Mouse (Mus musculus) lung, embryonic 16.5 days (tissue): ENCODE data around the gene Cyp2d11. TPM values are rescaled to one million over a fixed set of nuclear protein-coding genes. Genes with fewer than 3 reads are reported as not detected.

Source experiments
- ATAC-seq: fragments of 200-750 bp; cut with Nextera tagmentation; 2 replicates; pipeline ENCODE4 v1.8.0; 2017; ENCODE audit warnings: low read depth, mild to moderate bottlenecking, moderate library complexity
- H3K27ac ChIP-seq: fragments of 300-500 bp; sonication (generic); 2 replicates; pipeline ENCODE4 v1.5.1; 2014; ENCODE audit warnings: mild to moderate bottlenecking, control low read depth, low read length
- H3K27me3 ChIP-seq: fragments of 300-500 bp; sonication (generic); 2 replicates; pipeline ENCODE4 v1.6.1; 2014; ENCODE audit warnings: low read depth, low read length, mixed read lengths; ENCODE audit not compliant: control insufficient read depth, insufficient read depth
- H3K36me3 ChIP-seq: fragments of 300-500 bp; sonication (generic); 2 replicates; pipeline ENCODE4 v1.6.1; 2014; ENCODE audit warnings: low read length; ENCODE audit not compliant: control insufficient read depth, insufficient read depth
- H3K4me1 ChIP-seq: fragments of 300-500 bp; sonication (generic); replicated peaks from 2 replicates; pipeline ENCODE4 v1.6.1; 2014; ENCODE audit warnings: low read length, mixed read lengths; ENCODE audit not compliant: control insufficient read depth, insufficient read depth
- H3K4me2 ChIP-seq: fragments of 300-500 bp; sonication (generic); 2 replicates; pipeline ENCODE4 v1.6.1; 2014; ENCODE audit warnings: low read depth, low read length, control low read depth
- H3K4me3 ChIP-seq: fragments of 300-500 bp; sonication (generic); 2 replicates; pipeline ENCODE4 v1.5.1; 2014; ENCODE audit warnings: mild to moderate bottlenecking, low read length, control low read depth
- H3K9ac ChIP-seq: fragments of 300-500 bp; sonication (generic); 2 replicates; pipeline ENCODE4 v1.6.1; 2014; ENCODE audit warnings: low read length, control low read depth
- H3K9me3 ChIP-seq: fragments of 300-500 bp; sonication (generic); 2 replicates; pipeline ENCODE4 v1.6.1; 2016; ENCODE audit warnings: low read length; ENCODE audit not compliant: control insufficient read depth
- WGBS: fragments of 180-500 bp; shearing (Covaris S2); extraction: QIAGEN DNeasy Blood & Tissue Kit; methylation state at CpG from one replicate; pipeline ENCODE4 v1.1.7; 2014; 5-methylcytosine and 5-hydroxymethylcytosine counted together
- polyA plus RNA-seq: library from polyadenylated mRNA; unstranded; fragments of >200 nt; fragmentation: Nextera tagmentation; extraction: Ambion mirVana; gene quantifications from 2 replicates; pipeline ENCODE4 v1.2.1, GENCODE M21; 2015

The Cyp2d11 gene
- polyA plus RNA-seq, 1 experiment from 2014 or later: not detected

- ATAC-seq: peak; percentile 41; the same call in 1 of the 2 replicates
- H3K4me3 ChIP-seq: no peak overlapping the region
- no peaks in the 10 kb centered on the region for H3K27me3 ChIP-seq
- 0 out of 2 replicates have a peak, but pooled peaks cover 2% of the 10 kb centered on the region for H3K4me1 ChIP-seq
- WGBS: 69% methylated on average over 3 of the region's 4 CpGs
- no peaks in the 10 kb centered on the region for H3K9me3 ChIP-seq
- H3K27ac ChIP-seq: no peak overlapping the region
- H3K36me3 ChIP-seq: no peaks in the 10 kb centered on the region
- no peak overlapping the region for H3K9ac ChIP-seq
- no peak overlapping the region for H3K4me2 ChIP-seq
These were observed 31.6 kb downstream of the Cyp2d11 start for GRCm38 (mm10) chr15:82362234-82362633.

- 67% methylated on average over 11 of the region's 11 CpGs for WGBS
- 0 out of 2 replicates have a peak, but pooled peaks cover 2% of the 10 kb centered on the region for H3K4me1 ChIP-seq
- peak; percentile 79 for ATAC-seq
- H3K9ac ChIP-seq: no peak overlapping the region
- H3K4me2 ChIP-seq: no peak overlapping the region
- H3K27ac ChIP-seq: peak overlapping the region; percentile 30; the same call in 1 of the 2 replicates
- H3K27me3 ChIP-seq: no peaks in the 10 kb centered on the region
- no peaks in the 10 kb centered on the region for H3K36me3 ChIP-seq
- H3K9me3 ChIP-seq: no peaks in the 10 kb centered on the region
- H3K4me3 ChIP-seq: no peak overlapping the region
These were observed 32.3 kb downstream of the Cyp2d11 start for GRCm38 (mm10) chr15:82361459-82362018.

- H3K9me3 ChIP-seq: no peaks in the 10 kb centered on the region
- no peak for ATAC-seq
- H3K27me3 ChIP-seq: no peaks in the 10 kb centered on the region
- 52% methylated on average over 22 of the region's 22 CpGs for WGBS
- no peak overlapping the region for H3K4me2 ChIP-seq
- no peak overlapping the region for H3K4me3 ChIP-seq
- H3K27ac ChIP-seq: no peak overlapping the region
- peaks cover 5% of the 10 kb centered on the region; the same call in 1 of the 2 replicates for H3K4me1 ChIP-seq
- no peaks in the 10 kb centered on the region for H3K36me3 ChIP-seq
- peak overlapping the region; percentile 25; the same call in 1 of the 2 replicates for H3K9ac ChIP-seq
These were observed 35.2 kb downstream of the Cyp2d11 start for GRCm38 (mm10) chr15:82358431-82359260.

- Histone ChIP-seq H3K4me3 (peak within 1 kb of the TSS; percentile 90), H3K36me3 (peaks cover 16% of the 10 kb centered on the region), H3K27ac (peak within 1 kb of the TSS; percentile 95), H3K27me3 (no peaks in the 10 kb centered on the region), H3K9me3 (no peaks in the 10 kb centered on the region), H3K4me2 (peak within 1 kb of the TSS; percentile 81), H3K9ac (peak within 1 kb of the TSS; percentile 97), H3K4me1 (peaks cover 10% of the 10 kb centered on the region)
- ATAC-seq: peak; percentile 100
- under 1% methylated on average over 57 of the region's 57 CpGs for WGBS
These were observed 39.5 kb downstream of the Cyp2d11 start, which contains the start of gene Ndufa6 for GRCm38 (mm10) chr15:82354126-82354945. Ndufa6 (minus strand) TSS chr15:82354322.

GRCm38 (mm10) chr15:82353745-82354113 lies 40.1 kb downstream of the Cyp2d11 start:
- peak; percentile 17; the same call in 1 of the 2 replicates for ATAC-seq
- Histone ChIP-seq H3K36me3 (peaks cover 22% of the 10 kb centered on the region), H3K4me3 (peak overlapping the region; percentile 90), H3K27ac (peak overlapping the region; percentile 67), H3K4me1 (peaks cover 10% of the 10 kb centered on the region), H3K9me3 (no peaks in the 10 kb centered on the region), H3K9ac (peak overlapping the region; percentile 97), H3K4me2 (peak overlapping the region; percentile 81), H3K27me3 (no peaks in the 10 kb centered on the region)
- WGBS: under 1% methylated on average over 23 of the region's 23 CpGs

- peak overlapping the region; percentile 97 for H3K9ac ChIP-seq
- no peaks in the 10 kb centered on the region for H3K27me3 ChIP-seq
- WGBS: 21% methylated on average over 14 of the region's 14 CpGs
- peaks cover 26% of the 10 kb centered on the region for H3K36me3 ChIP-seq
- peak overlapping the region; percentile 67 for H3K27ac ChIP-seq
- no peak for ATAC-seq
- no peaks in the 10 kb centered on the region for H3K9me3 ChIP-seq
- H3K4me1 ChIP-seq: peaks cover 10% of the 10 kb centered on the region
- H3K4me3 ChIP-seq: peak overlapping the region; percentile 90
- peak overlapping the region; percentile 81 for H3K4me2 ChIP-seq
These were observed 40.6 kb downstream of the Cyp2d11 start for GRCm38 (mm10) chr15:82353078-82353744.

- H3K9me3 ChIP-seq: no peaks in the 10 kb centered on the region
- 76% methylated on average over 3 of the region's 3 CpGs for WGBS
- H3K27ac ChIP-seq: no peak overlapping the region
- peaks cover 19% of the 10 kb centered on the region for H3K4me1 ChIP-seq
- H3K9ac ChIP-seq: no peak overlapping the region
- H3K4me3 ChIP-seq: no peak overlapping the region
- H3K36me3 ChIP-seq: peaks cover 28% of the 10 kb centered on the region
- H3K27me3 ChIP-seq: no peaks in the 10 kb centered on the region
- ATAC-seq: no peak
- no peak overlapping the region for H3K4me2 ChIP-seq
These were observed 42.3 kb downstream of the Cyp2d11 start for GRCm38 (mm10) chr15:82351480-82351879.

GRCm38 (mm10) chr15:82350349-82350748 lies 43.5 kb downstream of the Cyp2d11 start:
- 82% methylated on average over 4 of the region's 4 CpGs for WGBS

More at GRCm38 (mm10) chr15:82350349-82350748, 43.5 kb downstream of the Cyp2d11 start:
- no peak for ATAC-seq
- Histone ChIP-seq H3K27me3 (no peaks in the 10 kb centered on the region), H3K4me3 (no peak overlapping the region), H3K27ac (no peak overlapping the region), H3K4me1 (peaks cover 19% of the 10 kb centered on the region), H3K4me2 (no peak overlapping the region), H3K9ac (no peak overlapping the region), H3K36me3 (peaks cover 28% of the 10 kb centered on the region), H3K9me3 (no peaks in the 10 kb centered on the region)
